Mouse (Mus musculus): Measurements from ENCODE around the gene Ric8b.

Ric8b gene

DNA sequence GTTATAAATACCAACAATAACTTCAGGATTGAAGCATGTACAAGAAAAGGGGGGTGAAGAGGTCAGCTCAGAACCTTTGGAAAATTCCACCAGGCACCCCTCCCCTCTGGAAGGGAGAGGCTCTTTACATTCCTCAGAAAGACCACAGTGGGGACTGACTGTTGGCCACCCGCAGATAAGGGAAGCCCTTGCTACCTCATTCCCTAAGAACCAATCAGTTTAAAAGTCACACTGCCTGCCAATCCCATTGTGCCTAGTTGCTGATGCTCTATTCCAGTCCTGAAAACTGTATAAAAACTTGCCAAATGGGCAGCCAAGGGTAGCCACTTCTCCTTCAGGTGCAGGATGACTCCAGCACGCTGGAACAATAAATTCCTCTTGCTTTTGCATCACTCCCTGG lies 137.5 kb downstream of the Ric8b start:
- no peak for DNase-seq (ENCODE audit: low spot score)
